ENCODE assay signal across 25 mouse cellular contexts in the genomic region with DNA sequence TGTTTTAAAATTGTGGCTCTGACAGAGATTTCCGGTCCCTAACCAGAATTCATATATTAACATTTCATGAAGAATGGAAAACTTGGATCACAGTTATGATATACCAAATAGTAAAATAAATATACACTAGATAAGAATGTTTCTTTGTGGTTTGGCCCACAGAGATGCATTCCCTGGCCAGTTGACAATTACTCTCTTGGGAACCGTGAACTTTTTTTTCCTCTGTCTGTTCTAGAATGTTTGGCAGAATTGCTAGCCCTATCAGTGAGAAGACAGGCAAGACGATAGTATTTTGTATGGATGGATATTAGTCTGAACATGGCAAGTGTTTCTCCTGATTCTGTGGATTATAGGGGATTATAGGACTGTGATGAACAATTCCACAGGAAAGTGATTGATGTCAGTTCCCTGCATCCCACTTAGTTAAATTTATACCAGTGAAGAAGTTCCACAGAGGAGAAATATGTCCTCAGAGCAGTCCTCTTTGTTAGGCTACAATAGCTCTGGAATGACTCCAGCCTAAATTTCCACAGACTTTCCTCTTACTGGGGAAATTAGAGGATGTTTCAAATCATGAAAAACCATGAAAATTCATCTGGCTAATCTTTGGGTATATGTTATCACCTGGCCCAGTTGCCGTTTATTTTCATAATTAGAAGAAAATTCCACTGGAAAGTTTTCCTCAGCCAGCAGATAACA.
DNase-seq lines count a peak whose midpoint lies in the region; ATAC-seq and TF ChIP-seq lines count a peak whose summit lies in the region.
"Had no signal": no experiment of that assay in that cellular context is flagged by ENCODE, and none has a peak within 500 bp of the region (broad histone marks: within the 10 kb centered on the region; RNA-seq: fewer than 3 reads in every experiment).

No protein-coding gene starts in this region.

- 43% methylated on average over 4 of the region's 4 CpGs for WGBS in lung, embryonic 14.5 days

- H3K9me3 ChIP-seq in lung, embryonic 14.5 days (ENCODE audit: low read depth, low read length) = no peaks in the 10 kb centered on the region
- H3K9me3 ChIP-seq: hindbrain, embryonic 13.5 days; midbrain, embryonic 13.5 days; neural tube, embryonic 15.5 days had no signal

- H3K4me1 ChIP-seq in lung, embryonic 14.5 days (ENCODE audit: insufficient read depth) = peaks cover 4% of the 10 kb centered on the region; the same call in 1 of the 2 replicates
- H3K4me1 ChIP-seq in embryonic fibroblast, embryonic 13.5 days (ENCODE audit: control insufficient read depth, insufficient read depth, low read length) = no peaks in the 10 kb centered on the region
- H3K4me1 ChIP-seq: hindbrain, embryonic 13.5 days; midbrain, embryonic 13.5 days; neural tube, embryonic 15.5 days had no signal

- H3K4me3 ChIP-seq in lung, embryonic 14.5 days (ENCODE audit: low read depth, low read length) = no peak overlapping the region
- H3K4me3 ChIP-seq in embryonic fibroblast, embryonic 13.5 days (ENCODE audit: insufficient read depth, low read length) = no peak overlapping the region
- H3K4me3 ChIP-seq: hindbrain, embryonic 13.5 days; midbrain, embryonic 13.5 days; neural tube, embryonic 15.5 days had no signal

- no peak overlapping the region for H3K9ac ChIP-seq in lung, embryonic 14.5 days
- H3K9ac ChIP-seq: hindbrain, embryonic 13.5 days; liver, embryonic 14.5 days; midbrain, embryonic 13.5 days; neural tube, embryonic 15.5 days had no signal

- ATAC-seq in lung, embryonic 14.5 days (ENCODE audit: insufficient read depth) = peak; percentile 78; the same call in 1 of the 2 replicates
- ATAC-seq: forebrain, embryonic 14.5 days; intestine, embryonic 16.5 days; midbrain, embryonic 13.5 days had no signal

- intact Hi-C loops in heart, postnatal 10 days (cut with DNase I) = no loop called here

- peak overlapping the region; percentile 60; the same call in 1 of the 2 replicates for H3K27ac ChIP-seq in lung, embryonic 14.5 days (ENCODE audit: low read depth)
- H3K27ac ChIP-seq in embryonic fibroblast, embryonic 13.5 days (ENCODE audit: insufficient read depth, low read length) = peak overlapping the region; percentile 19; the same call in 1 of the 2 replicates
- H3K27ac ChIP-seq: hindbrain, embryonic 13.5 days; liver, embryonic 14.5 days; macrophage; midbrain, embryonic 13.5 days; neural tube, embryonic 15.5 days had no signal

- no peak overlapping the region for H3K4me2 ChIP-seq in lung, embryonic 14.5 days
- H3K4me2 ChIP-seq: hindbrain, embryonic 13.5 days; midbrain, embryonic 13.5 days; neural tube, embryonic 15.5 days had no signal

- no peak for TF ChIP-seq CTCF in lung, embryonic 14.5 days (IDR thresholded peaks at IDR 0.05; ENCODE audit: low read depth)
- no peak for TF ChIP-seq CTCF in embryonic fibroblast, embryonic 13.5 days (IDR thresholded peaks at IDR 0.05; ENCODE audit: borderline replicate concordance, insufficient read depth, low read length)

- TF ChIP-seq POLR2A in embryonic fibroblast, embryonic 13.5 days (IDR thresholded peaks at IDR 0.05; ENCODE audit: low read depth, low read length) = no peak

- DNase-seq in heart, adult 11 months = peak; percentile 87
- no peak for DNase-seq in heart, postnatal 10 days
- DNase-seq in lung, embryonic 14.5 days = peak; percentile 91
- no peak for DNase-seq in lung, postnatal 25 days (ENCODE audit: low spot score)
- DNase-seq in 3T3-L1 (ENCODE audit: low read depth, low spot score) = peak; percentile 65
- no peak for DNase-seq in adrenal gland, adult 2 months
- DNase-seq: adrenal gland, adult 8-10 months; cerebellum, adult 2 months; cerebellum, postnatal 14 days; gastrocnemius, postnatal 14 days; heart, postnatal 4 days; kidney, adult 9 months; kidney, postnatal 14 days; liver; right cerebral cortex, adult 18-20 months; spleen, adult 18-20 months; thymus, postnatal 14 days had no signal

- no peaks in the 10 kb centered on the region for H3K27me3 ChIP-seq in lung, embryonic 14.5 days (ENCODE audit: insufficient read depth, low read length)
- H3K27me3 ChIP-seq: hindbrain, embryonic 13.5 days; midbrain, embryonic 13.5 days; neural tube, embryonic 15.5 days had no signal

- H3K36me3 ChIP-seq in lung, embryonic 14.5 days (ENCODE audit: insufficient read depth) = no peaks in the 10 kb centered on the region
- H3K36me3 ChIP-seq: hindbrain, embryonic 13.5 days; midbrain, embryonic 13.5 days; neural tube, embryonic 15.5 days had no signal

Comparison
In these comparisons a context has a peak if more than half of its experiments do, and no peak if none do; other contexts are left out.
1. DNase-seq: peak in heart, adult 11 months (single experiment), lung, embryonic 14.5 days (single experiment) and 3T3-L1 (single experiment); none in heart, postnatal 10 days (0 of 2), lung, postnatal 25 days (single experiment) and adrenal gland, adult 2 months (single experiment).